ENCODE assay signal across 9 mouse cellular contexts in the genomic region with DNA sequence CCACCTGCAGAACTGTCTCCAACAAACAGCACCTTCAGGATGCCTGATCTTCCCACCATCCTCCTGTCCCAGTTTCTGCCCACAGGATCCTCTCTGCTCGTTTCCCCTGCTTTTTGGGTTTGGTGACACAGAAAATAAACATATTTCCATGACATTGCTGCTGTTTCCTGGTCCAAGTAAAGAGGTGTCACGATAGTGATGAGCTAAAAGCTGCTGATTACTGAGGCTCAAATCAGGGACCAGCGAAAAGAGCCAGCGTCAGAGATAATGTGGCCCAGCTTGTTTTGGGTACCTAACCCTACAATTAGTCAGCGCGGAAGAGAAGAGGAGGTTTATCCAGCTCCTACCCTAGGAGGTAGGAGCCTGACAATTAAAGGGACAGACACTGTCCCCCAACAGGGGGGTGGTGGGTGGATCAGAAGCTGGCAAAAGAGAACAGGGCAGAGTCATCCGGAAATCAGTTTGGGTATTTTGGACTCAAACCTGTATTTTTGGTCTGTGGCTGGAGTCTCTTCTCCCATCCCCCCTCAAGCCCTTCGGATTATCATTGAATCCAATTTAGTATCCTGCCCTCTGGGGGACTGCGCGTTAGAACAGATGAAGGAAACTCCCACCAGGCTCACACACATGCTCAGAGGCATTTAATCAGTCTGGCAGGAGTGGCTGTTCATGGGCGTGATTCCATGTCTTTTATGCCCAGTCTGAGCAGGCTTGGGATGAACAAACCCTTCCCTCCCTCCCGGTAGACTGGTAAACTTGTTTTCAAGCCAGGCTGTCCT. TPM values are rescaled to one million over a fixed set of nuclear protein-coding genes. Genes with fewer than 3 reads are reported as not detected.
DNase-seq lines count a peak whose midpoint lies in the region; ATAC-seq and TF ChIP-seq lines count a peak whose summit lies in the region.
"Had no signal": no experiment of that assay in that cellular context is flagged by ENCODE, and none has a peak within 500 bp of the region (broad histone marks: within the 10 kb centered on the region; RNA-seq: fewer than 3 reads in every experiment).

No protein-coding gene starts in this region.

- no peaks in the 10 kb centered on the region for H3K27me3 ChIP-seq in forebrain, postnatal 0 days (ENCODE audit: insufficient read depth, low read length)
- peaks cover 95% of the 10 kb centered on the region for H3K27me3 ChIP-seq in limb, embryonic 10.5 days (ENCODE audit: low read depth, poor library complexity, severe bottlenecking)

- WGBS in forebrain, postnatal 0 days, result 4% methylated on average over 12 of the region's 12 CpGs
- 3% methylated on average over 12 of the region's 12 CpGs for WGBS in limb, embryonic 10.5 days

- TF ChIP-seq CTCF in forebrain, postnatal 0 days (IDR thresholded peaks at IDR 0.05; ENCODE audit: low read depth), result peak; percentile 28; the same call in 1 of the 2 replicates

- H3K4me3 ChIP-seq in forebrain, postnatal 0 days (ENCODE audit: low read depth, low read length), result no peak overlapping the region
- H3K4me3 ChIP-seq in limb, embryonic 10.5 days, result peak overlapping the region; percentile 45; the same call in 1 of the 2 replicates
- H3K4me3 ChIP-seq: embryonic facial prominence, embryonic 12.5 days had no signal

- peak overlapping the region; percentile 53 for H3K4me2 ChIP-seq in forebrain, postnatal 0 days (ENCODE audit: low read depth)

- H3K27ac ChIP-seq in forebrain, postnatal 0 days (ENCODE audit: low read depth, low read length), result peak overlapping the region; percentile 91
- H3K27ac ChIP-seq in limb, embryonic 10.5 days, result no peak overlapping the region

- H3K9ac ChIP-seq in forebrain, postnatal 0 days, result 0 out of 2 replicates have a peak overlapping the region, but pooled peaks have one; percentile 39
- H3K9ac ChIP-seq: embryonic facial prominence, embryonic 12.5 days had no signal

- H3K36me3 ChIP-seq in forebrain, postnatal 0 days (ENCODE audit: insufficient read depth), result no peaks in the 10 kb centered on the region
- no peaks in the 10 kb centered on the region for H3K36me3 ChIP-seq in limb, embryonic 10.5 days
- H3K36me3 ChIP-seq: embryonic facial prominence, embryonic 12.5 days had no signal

- no peaks in the 10 kb centered on the region for H3K9me3 ChIP-seq in forebrain, postnatal 0 days (ENCODE audit: low read length)
- no peaks in the 10 kb centered on the region for H3K9me3 ChIP-seq in limb, embryonic 10.5 days (replicated peaks)
- H3K9me3 ChIP-seq: embryonic facial prominence, embryonic 12.5 days had no signal

- peaks cover 21% of the 10 kb centered on the region for H3K4me1 ChIP-seq in forebrain, postnatal 0 days (ENCODE audit: insufficient read depth)
- peaks cover 27% of the 10 kb centered on the region for H3K4me1 ChIP-seq in limb, embryonic 10.5 days

- peak; percentile 38 for DNase-seq in right cerebral cortex, adult 18-20 months
- no peak for DNase-seq in right cerebral cortex, postnatal 14 days
- peak; percentile 87 for DNase-seq in forebrain, postnatal 0 days
- DNase-seq in limb, embryonic 10.5 days (ENCODE audit: low spot score), result no peak
- DNase-seq in right cerebral cortex, postnatal 4 days, result peak; percentile 56
- DNase-seq in thymus, postnatal 36 days, result no peak
- DNase-seq in MN1 (ENCODE audit: low spot score), result no peak

- ATAC-seq in forebrain, postnatal 0 days, result peak; percentile 88

RNA-seq across cellular contexts. Expression of a gene that starts 40.2 kb away (rescaled TPM):
- total RNA-seq in forebrain, postnatal 0 days (2014; rRNA removed), result 2.0 TPM in 2 replicates
- polyA plus RNA-seq in forebrain, postnatal 0 days (2015; fragmentation: Nextera tagmentation; extraction: Ambion mirVana), result 2.9 and 4.3 TPM in 2 replicates
- polyA plus RNA-seq in limb, embryonic 10.5 days (2016; fragmentation: Nextera tagmentation; extraction: Ambion mirVana), result not detected in 2 replicates
- total RNA-seq: monocyte, adult 5-6 weeks had no signal

Comparison
In these comparisons a context has a peak if more than half of its experiments do, and no peak if none do; other contexts are left out.
1. DNase-seq: peak in right cerebral cortex, adult 18-20 months (single experiment), forebrain, postnatal 0 days (single experiment) and right cerebral cortex, postnatal 4 days (single experiment); none in right cerebral cortex, postnatal 14 days (single experiment), limb, embryonic 10.5 days (single experiment), thymus, postnatal 36 days (0 of 2) and MN1 (single experiment).